ENCODE assay signal across 20 mouse cellular contexts in the genomic region with DNA sequence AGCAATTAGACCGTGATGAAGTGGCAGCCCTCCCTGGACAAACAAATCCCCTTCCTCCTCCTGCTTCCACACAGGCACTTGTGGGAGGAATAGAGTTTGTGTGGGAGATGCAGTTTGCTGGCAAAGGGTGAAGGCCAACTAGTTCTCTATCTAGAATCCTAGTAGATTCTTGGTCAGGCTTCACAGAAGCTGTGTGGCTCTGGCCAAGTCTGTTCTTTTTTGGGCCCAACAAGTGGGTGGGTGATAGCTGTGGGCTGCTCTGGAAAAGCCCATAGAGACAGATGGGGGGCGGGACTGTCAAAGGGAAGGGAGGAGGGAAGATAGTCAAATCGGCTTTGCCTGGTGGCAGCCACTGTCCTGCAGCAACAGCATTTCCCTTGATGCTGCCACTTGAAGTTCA. TPM values are rescaled to one million over a fixed set of nuclear protein-coding genes. Genes with fewer than 3 reads are reported as not detected.
DNase-seq lines count a peak whose midpoint lies in the region; ATAC-seq and TF ChIP-seq lines count a peak whose summit lies in the region.
"Had no signal": no experiment of that assay in that cellular context is flagged by ENCODE, and none has a peak within 500 bp of the region (broad histone marks: within the 10 kb centered on the region; RNA-seq: fewer than 3 reads in every experiment).

No protein-coding gene starts in this region.

- H3K4me1 ChIP-seq in kidney, embryonic 15.5 days = peaks cover 26% of the 10 kb centered on the region
- H3K4me1 ChIP-seq in midbrain, embryonic 15.5 days = no peaks in the 10 kb centered on the region
- H3K4me1 ChIP-seq: forebrain, embryonic 12.5 days; midbrain, embryonic 12.5 days had no signal

- no peaks in the 10 kb centered on the region for H3K9me3 ChIP-seq in kidney, embryonic 15.5 days (replicated peaks)
- H3K9me3 ChIP-seq in midbrain, embryonic 15.5 days = no peaks in the 10 kb centered on the region
- H3K9me3 ChIP-seq: embryonic facial prominence, embryonic 12.5 days; forebrain, embryonic 12.5 days; liver, embryonic 13.5 days; midbrain, embryonic 12.5 days had no signal

- no peaks in the 10 kb centered on the region for H3K27me3 ChIP-seq in kidney, embryonic 15.5 days
- no peaks in the 10 kb centered on the region for H3K27me3 ChIP-seq in midbrain, embryonic 15.5 days (replicated peaks)
- H3K27me3 ChIP-seq: CH12.LX; embryonic facial prominence, embryonic 12.5 days; forebrain, embryonic 12.5 days; midbrain, embryonic 12.5 days had no signal

- no peak overlapping the region for H3K27ac ChIP-seq in kidney, embryonic 15.5 days
- H3K27ac ChIP-seq in layer of hippocampus, adult 2 months = peak overlapping the region; percentile 69; the same call in 1 of the 2 replicates
- no peak overlapping the region for H3K27ac ChIP-seq in midbrain, embryonic 15.5 days
- H3K27ac ChIP-seq: embryonic facial prominence, embryonic 12.5 days; forebrain, embryonic 12.5 days; heart, adult 2 months; liver, embryonic 13.5 days; midbrain, embryonic 12.5 days had no signal

- H3K36me3 ChIP-seq in kidney, embryonic 15.5 days = peaks cover 50% of the 10 kb centered on the region
- H3K36me3 ChIP-seq in midbrain, embryonic 15.5 days (replicated peaks) = peaks cover 24% of the 10 kb centered on the region

- WGBS in kidney, embryonic 15.5 days = 57% methylated on average over 3 of the region's 3 CpGs
- 93% methylated on average over 3 of the region's 3 CpGs for WGBS in midbrain, embryonic 15.5 days

- no peak overlapping the region for H3K9ac ChIP-seq in kidney, embryonic 15.5 days
- no peak overlapping the region for H3K9ac ChIP-seq in midbrain, embryonic 15.5 days
- H3K9ac ChIP-seq: embryonic facial prominence, embryonic 12.5 days; forebrain, embryonic 12.5 days; liver, embryonic 13.5 days; midbrain, embryonic 12.5 days had no signal

- H3K4me3 ChIP-seq in kidney, embryonic 15.5 days (replicated peaks) = no peak overlapping the region
- no peak overlapping the region for H3K4me3 ChIP-seq in layer of hippocampus, adult 2 months
- no peak overlapping the region for H3K4me3 ChIP-seq in midbrain, embryonic 15.5 days
- H3K4me3 ChIP-seq: embryonic facial prominence, embryonic 12.5 days; forebrain, embryonic 12.5 days; heart, adult 2 months; liver, embryonic 13.5 days; midbrain, embryonic 12.5 days had no signal

- no peak for TF ChIP-seq CTCF in layer of hippocampus, adult 2 months (conservative IDR thresholded peaks at IDR 0.05)

- DNase-seq in kidney, adult 11 months = no peak
- peak; percentile 78 to 88 for DNase-seq in layer of hippocampus, adult 2 months (ENCODE audit: low spot score in 2 of 2)
- peak; percentile 81 to 83 for DNase-seq in right cerebral cortex, adult 2 months (ENCODE audit: low spot score in 2 of 2)
- no peak for DNase-seq in embryo, embryonic 10.5 days (ENCODE audit: low spot score)
- DNase-seq: adrenal gland, postnatal 25 days; cerebellum, adult 2 months; heart, adult 2 months; liver, embryonic 13.5 days; thymus, postnatal 4 days had no signal

- H3K4me2 ChIP-seq in kidney, embryonic 15.5 days = no peak overlapping the region
- no peak overlapping the region for H3K4me2 ChIP-seq in midbrain, embryonic 15.5 days
- H3K4me2 ChIP-seq: embryonic facial prominence, embryonic 12.5 days; forebrain, embryonic 12.5 days; liver, embryonic 13.5 days; midbrain, embryonic 12.5 days had no signal

- ATAC-seq in kidney, embryonic 15.5 days (replicated peaks; ENCODE audit: low FRiP score) = peak; percentile 31; the same call in 1 of the 2 replicates
- ATAC-seq in frontal cortex, adult (ENCODE audit: low TSS enrichment) = peak; percentile 79
- no peak for ATAC-seq in midbrain, embryonic 15.5 days (replicated peaks)
- ATAC-seq in monocyte, adult 5-6 weeks (replicated peaks; ENCODE audit: insufficient number of reproducible peaks, low FRiP score, low TSS enrichment, poor library complexity, severe bottlenecking) = no peak

RNA-seq across cellular contexts. Expression of a gene that starts 6.6 kb away (rescaled TPM):
- polyA plus RNA-seq in kidney, embryonic 15.5 days (2015; fragmentation: Nextera tagmentation; extraction: Ambion mirVana) = 2.1 and 6.4 TPM in 2 replicates
- under 1 TPM in 1 of 2 experiments, not detected in 1; 0.33 TPM for total RNA-seq in layer of hippocampus, adult 2 months (2021)
- 0.22 and 0.26 TPM in 2 replicates for polyA plus RNA-seq in midbrain, embryonic 15.5 days (2015; fragmentation: Nextera tagmentation; extraction: Ambion mirVana)
- total RNA-seq in monocyte, adult 5-6 weeks (2017) = not detected in 3 replicates
- total RNA-seq: adrenal gland, postnatal 25 days; heart, adult 2 months had no signal
- polyA plus RNA-seq: liver, embryonic 13.5 days had no signal

RNA-seq across cellular contexts. Expression of a gene that starts 9.6 kb away (rescaled TPM):
- 2.7 and 3.2 TPM in 2 replicates for polyA plus RNA-seq in kidney, embryonic 15.5 days (2015; fragmentation: Nextera tagmentation; extraction: Ambion mirVana)
- 10 to 100 TPM; 23.4 to 25.8 TPM for total RNA-seq in layer of hippocampus, adult 2 months (2021)
- 2.2 and 2.6 TPM in 2 replicates for polyA plus RNA-seq in midbrain, embryonic 15.5 days (2015; fragmentation: Nextera tagmentation; extraction: Ambion mirVana)
- total RNA-seq in monocyte, adult 5-6 weeks (2017) = 0.19 TPM in 1 of 3 replicates, not detected in the others
- total RNA-seq: CH12.LX had no signal

RNA-seq across cellular contexts. Expression of a gene that starts 12.4 kb away (rescaled TPM):
- polyA plus RNA-seq in kidney, embryonic 15.5 days (2015; fragmentation: Nextera tagmentation; extraction: Ambion mirVana) = not detected in 2 replicates
- total RNA-seq in layer of hippocampus, adult 2 months (2021) = not detected
- not detected in 2 replicates for polyA plus RNA-seq in midbrain, embryonic 15.5 days (2015; fragmentation: Nextera tagmentation; extraction: Ambion mirVana)
- total RNA-seq in monocyte, adult 5-6 weeks (2017) = not detected in 3 replicates
- total RNA-seq: adrenal gland, postnatal 25 days; CH12.LX; heart, adult 2 months; layer of hippocampus, postnatal 10 days had no signal
- polyA plus RNA-seq: cerebellum, adult 2 months; embryonic facial prominence, embryonic 12.5 days; forebrain, embryonic 12.5 days; intestine, embryonic 14.5 days; liver, embryonic 13.5 days; midbrain, embryonic 12.5 days; neural tube, embryonic 14.5 days had no signal

RNA-seq across cellular contexts. Expression of a gene that starts 12.4 kb away (rescaled TPM):
- not detected in 2 replicates for polyA plus RNA-seq in kidney, embryonic 15.5 days (2015; fragmentation: Nextera tagmentation; extraction: Ambion mirVana)
- 1 to 10 TPM in 1 of 2 experiments, not detected in 1; 3.2 TPM for total RNA-seq in layer of hippocampus, adult 2 months (2021)
- not detected in 2 replicates for polyA plus RNA-seq in midbrain, embryonic 15.5 days (2015; fragmentation: Nextera tagmentation; extraction: Ambion mirVana)
- 0.76 TPM in 1 of 3 replicates, not detected in the others for total RNA-seq in monocyte, adult 5-6 weeks (2017)
- total RNA-seq: adrenal gland, postnatal 25 days; CH12.LX; layer of hippocampus, postnatal 10 days had no signal
- polyA plus RNA-seq: cerebellum, adult 2 months; embryonic facial prominence, embryonic 12.5 days; forebrain, embryonic 12.5 days; heart, adult 2 months; intestine, embryonic 14.5 days; liver, embryonic 13.5 days; neural tube, embryonic 14.5 days had no signal

RNA-seq across cellular contexts. Expression of a gene that starts 37.1 kb away (rescaled TPM):
- polyA plus RNA-seq in kidney, embryonic 15.5 days (2015; fragmentation: Nextera tagmentation; extraction: Ambion mirVana) = 61.7 and 62.2 TPM in 2 replicates
- total RNA-seq in layer of hippocampus, adult 2 months (2021) = 10 to 100 TPM; 69.2 to 77.9 TPM
- polyA plus RNA-seq in midbrain, embryonic 15.5 days (2015; fragmentation: Nextera tagmentation; extraction: Ambion mirVana) = 70.5 and 72.4 TPM in 2 replicates
- total RNA-seq in monocyte, adult 5-6 weeks (2017) = 10.0 to 24.0 TPM (median 12.7 TPM) in 3 replicates

Comparison
In these comparisons a context has a peak if more than half of its experiments do, and no peak if none do; other contexts are left out.
1. ATAC-seq: peak in kidney, embryonic 15.5 days (single experiment) and frontal cortex, adult (single experiment); none in midbrain, embryonic 15.5 days (single experiment) and monocyte, adult 5-6 weeks (single experiment).
2. DNase-seq: peak in layer of hippocampus, adult 2 months (2 of 2) and right cerebral cortex, adult 2 months (2 of 2); none in kidney, adult 11 months (single experiment) and embryo, embryonic 10.5 days (single experiment).
3. RNA of a gene that starts 9.6 kb away (total RNA-seq): 23.4 to 25.8 TPM in layer of hippocampus, adult 2 months; 0.19 TPM in monocyte, adult 5-6 weeks; every median in the first group is over 10 times any median in the second.